Mouse (Mus musculus) ES-Bruce4 (cell line): Measurements from ENCODE around the gene Atxn7l3b. TPM values are rescaled to one million over a fixed set of nuclear protein-coding genes. Genes with fewer than 3 reads are reported as not detected.

ENCODE experiments used
- H3K27ac ChIP-seq: 2 replicates; pipeline ENCODE4 v1.5.1; 2012; ENCODE audit warnings: low read length, inconsistent platforms; ENCODE audit not compliant: insufficient read depth
- H3K27me3 ChIP-seq: 2 replicates; pipeline ENCODE4 v1.6.1; 2012; ENCODE audit warnings: mild to moderate bottlenecking, low read length, inconsistent platforms; ENCODE audit not compliant: control insufficient read depth, poor library complexity, insufficient read depth, severe bottlenecking
- H3K36me3 ChIP-seq: 2 replicates; pipeline ENCODE4 v1.6.1; 2012; ENCODE audit warnings: inconsistent platforms, mild to moderate bottlenecking, low read length, moderate library complexity; ENCODE audit not compliant: control insufficient read depth, poor library complexity, insufficient read depth, severe bottlenecking
- H3K4me1 ChIP-seq: one replicate; pipeline ENCODE4 v1.8.1; 2011; ENCODE audit warnings: low read length; ENCODE audit not compliant: control insufficient read depth, insufficient read depth
- H3K4me3 ChIP-seq: 2 replicates; pipeline ENCODE4 v1.5.1; 2011; ENCODE audit warnings: low read depth, mild to moderate bottlenecking, low read length
- H3K9ac ChIP-seq: 2 replicates; pipeline ENCODE4 v1.6.1; 2012; ENCODE audit warnings: low read depth, mild to moderate bottlenecking, inconsistent platforms; ENCODE audit not compliant: poor library complexity, severe bottlenecking
- H3K9me3 ChIP-seq: replicated peaks from 2 replicates; pipeline ENCODE4 v1.6.1; 2012; ENCODE audit warnings: mild to moderate bottlenecking, low read length, inconsistent platforms; ENCODE audit not compliant: control insufficient read depth, poor library complexity, insufficient read depth, severe bottlenecking
- CTCF ChIP-seq: IDR thresholded peaks from one replicate; pipeline ENCODE4 v1.8.1; 2011; ENCODE audit warnings: low read depth, low read length
- EP300 ChIP-seq: IDR thresholded peaks from 2 replicates; pipeline ENCODE4 v1.6.1; 2011; ENCODE audit warnings: low read depth, low read length; ENCODE audit not compliant: insufficient read depth
- POLR2A ChIP-seq: IDR thresholded peaks from one replicate; pipeline ENCODE4 v1.8.1; 2011; ENCODE audit warnings: low read length; ENCODE audit not compliant: insufficient read depth
- polyA plus RNA-seq: library from polyadenylated mRNA; stranded (reverse); fragments of >200 nt; gene quantifications from 2 replicates; pipeline ENCODE4 v1.2.4, GENCODE M21; 2011; ENCODE audit warnings: low read depth; ENCODE audit not compliant: missing spikeins, insufficient read depth, insufficient read length

Atxn7l3b gene
- polyA plus RNA-seq, 1 experiment = 56.5 TPM

DNA sequence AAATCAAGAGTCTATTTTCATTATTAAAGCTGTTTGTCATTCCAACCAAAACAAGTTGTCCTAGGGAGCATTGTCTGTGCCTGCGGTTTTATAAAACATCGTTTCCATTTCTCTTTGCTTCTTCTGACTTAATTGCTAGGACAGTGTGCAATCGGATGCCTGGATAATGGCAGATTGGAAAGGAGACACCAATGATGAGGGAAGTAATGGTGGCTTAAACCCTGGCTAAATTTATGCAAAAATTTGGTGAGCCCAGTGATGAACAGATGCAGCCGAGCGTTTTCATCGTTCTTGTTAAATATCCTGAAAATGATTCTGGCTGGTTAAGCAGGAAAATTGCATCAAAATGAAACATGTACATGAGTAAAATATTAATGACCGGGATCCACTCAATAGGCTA lies 28.6 kb downstream of the Atxn7l3b start:
- TF ChIP-seq CTCF (no peak), POLR2A (no peak), EP300 (no peak)
- no peaks in the 10 kb centered on the region for H3K36me3 ChIP-seq
- H3K4me1 ChIP-seq = no peaks in the 10 kb centered on the region
- H3K9me3 ChIP-seq = no peaks in the 10 kb centered on the region
- H3K27ac ChIP-seq = no peak overlapping the region
- no peak overlapping the region for H3K9ac ChIP-seq
- H3K27me3 ChIP-seq = no peaks in the 10 kb centered on the region
- no peak overlapping the region for H3K4me3 ChIP-seq

DNA sequence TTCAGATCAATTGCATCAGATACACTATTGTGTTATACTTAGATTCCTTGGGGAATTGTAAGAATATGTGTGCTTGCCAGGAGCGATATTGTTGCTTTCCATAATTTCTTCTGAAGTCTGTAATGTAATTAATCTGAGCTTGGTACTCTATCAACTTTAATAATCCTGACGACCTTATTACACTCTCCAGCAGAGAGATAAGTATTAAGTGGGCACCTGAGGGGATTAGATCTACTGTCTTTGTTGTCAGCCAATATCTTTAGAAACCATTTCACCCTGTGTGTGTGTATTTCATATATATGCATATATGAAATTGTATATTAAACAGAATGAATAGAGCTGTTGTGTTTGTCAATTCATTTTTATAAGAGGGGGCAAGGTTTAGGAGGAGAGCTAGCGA lies 29.0 kb downstream of the Atxn7l3b start:
- Histone ChIP-seq H3K4me1 (no peaks in the 10 kb centered on the region), H3K27ac (no peak overlapping the region), H3K9ac (no peak overlapping the region), H3K27me3 (no peaks in the 10 kb centered on the region), H3K9me3 (no peaks in the 10 kb centered on the region), H3K36me3 (no peaks in the 10 kb centered on the region), H3K4me3 (no peak overlapping the region)
- TF ChIP-seq EP300 (no peak), CTCF (no peak), POLR2A (no peak)

DNA sequence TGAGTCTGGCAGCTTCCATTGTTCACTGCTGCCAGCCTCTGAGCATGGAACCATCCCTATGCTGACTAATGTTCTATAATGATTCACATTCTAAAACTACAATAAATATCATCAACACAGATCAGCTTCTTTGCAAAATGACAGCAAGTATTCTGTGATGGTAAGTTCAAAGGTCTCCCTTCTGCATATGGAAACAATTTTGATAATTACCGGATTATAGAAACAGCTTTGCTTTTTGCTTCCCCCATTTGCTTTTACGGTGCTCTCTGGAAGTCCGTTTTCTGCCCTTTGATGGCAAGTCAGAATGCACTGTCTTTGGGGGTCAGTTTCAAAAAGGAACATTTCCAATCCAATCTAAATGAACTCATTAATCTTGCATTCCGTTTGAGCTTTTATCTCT lies 32.2 kb downstream of the Atxn7l3b start:
- no peak for TF ChIP-seq POLR2A
- no peak for TF ChIP-seq EP300
- TF ChIP-seq CTCF = no peak
- no peaks in the 10 kb centered on the region for H3K36me3 ChIP-seq

DNA sequence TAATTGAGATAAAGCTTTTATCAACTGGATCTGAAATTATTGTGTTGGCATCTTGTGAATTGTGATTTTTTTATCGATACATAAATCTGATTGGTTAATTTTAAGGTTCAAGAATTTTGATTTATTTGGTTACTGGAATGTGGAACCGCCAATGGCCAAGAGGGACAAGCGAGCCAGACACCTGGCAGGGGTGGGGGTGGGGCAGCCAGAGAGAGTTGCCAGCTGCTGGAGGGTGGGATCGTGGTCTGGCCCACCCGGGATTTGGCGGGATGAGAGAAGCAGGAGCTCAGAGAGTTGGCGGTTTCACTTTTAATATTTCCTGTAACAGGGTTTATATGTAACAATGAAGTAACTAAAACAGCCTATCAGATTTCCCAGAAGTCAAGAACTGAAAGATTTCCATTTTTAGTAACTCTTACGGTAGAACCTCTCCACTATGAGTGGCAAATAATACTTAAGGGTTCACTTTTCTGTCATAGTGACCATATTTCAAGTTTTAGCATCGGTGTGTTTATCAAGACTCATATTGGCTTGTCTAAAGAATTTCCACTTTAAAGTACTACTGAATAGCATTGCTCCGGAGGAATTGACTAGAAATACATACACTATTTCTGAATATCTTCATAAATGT lies 35.1 kb downstream of the Atxn7l3b start:
- Histone ChIP-seq H3K4me1 (no peaks in the 10 kb centered on the region), H3K27me3 (no peaks in the 10 kb centered on the region), H3K9ac (no peak overlapping the region), H3K27ac (no peak overlapping the region), H3K36me3 (no peaks in the 10 kb centered on the region), H3K9me3 (no peaks in the 10 kb centered on the region), H3K4me3 (no peak overlapping the region)
- TF ChIP-seq CTCF (no peak), EP300 (no peak), POLR2A (no peak)

More for the DNA sequence above, 32.2 kb downstream of the Atxn7l3b start:
- Histone ChIP-seq H3K9ac (no peak overlapping the region), H3K9me3 (no peaks in the 10 kb centered on the region), H3K27me3 (no peaks in the 10 kb centered on the region), H3K4me1 (no peaks in the 10 kb centered on the region), H3K4me3 (no peak overlapping the region), H3K27ac (no peak overlapping the region)

DNA sequence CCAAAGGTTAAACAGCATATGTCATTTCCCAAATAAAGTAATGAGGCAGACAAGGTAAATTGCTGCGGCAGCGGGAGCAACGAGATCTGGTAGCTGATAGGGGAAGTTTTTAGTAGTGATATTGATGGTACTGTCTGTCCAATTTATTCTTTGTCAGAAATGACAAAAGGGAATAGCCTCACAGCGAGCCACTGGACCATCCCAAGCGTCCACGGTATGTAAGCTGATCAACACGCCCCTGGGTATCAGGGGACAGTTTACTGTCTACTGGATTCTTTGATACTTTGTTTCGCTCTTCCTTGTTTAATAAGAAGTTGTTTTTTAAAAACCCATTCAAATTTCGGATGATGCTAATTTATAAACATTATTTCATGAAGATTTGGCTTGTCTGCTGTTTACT lies 44.7 kb downstream of the Atxn7l3b start:
- Histone ChIP-seq H3K4me3 (no peak overlapping the region), H3K4me1 (no peaks in the 10 kb centered on the region), H3K27ac (no peak overlapping the region), H3K9me3 (no peaks in the 10 kb centered on the region), H3K36me3 (no peaks in the 10 kb centered on the region), H3K9ac (no peak overlapping the region), H3K27me3 (no peaks in the 10 kb centered on the region)
- TF ChIP-seq CTCF = no peak
- no peak for TF ChIP-seq POLR2A
- TF ChIP-seq EP300 = no peak

DNA sequence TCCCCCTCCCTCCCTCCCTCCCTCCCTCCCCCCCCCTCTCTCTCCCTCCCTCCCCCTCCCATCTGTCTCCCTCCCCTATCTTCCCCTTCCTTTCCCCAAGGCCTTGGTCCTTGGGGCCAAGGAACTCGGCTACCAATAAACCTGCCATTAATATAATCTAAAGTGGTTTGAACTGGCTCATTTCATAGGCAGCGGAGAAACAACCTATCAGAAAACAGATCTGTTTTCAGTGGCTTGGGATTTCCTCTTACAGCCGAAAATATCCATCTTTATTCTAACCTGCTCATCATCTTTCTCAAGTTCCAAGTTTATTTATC lies 45.2 kb downstream of the Atxn7l3b start:
- Histone ChIP-seq H3K9ac (no peak overlapping the region), H3K27ac (no peak overlapping the region), H3K27me3 (no peaks in the 10 kb centered on the region), H3K9me3 (no peaks in the 10 kb centered on the region), H3K4me1 (no peaks in the 10 kb centered on the region), H3K4me3 (no peak overlapping the region), H3K36me3 (no peaks in the 10 kb centered on the region)
- TF ChIP-seq EP300 (no peak), POLR2A (no peak), CTCF (no peak)
